Mouse (Mus musculus): Measurements from ENCODE around the gene Taok3. TPM values are rescaled to one million over a fixed set of nuclear protein-coding genes. Genes with fewer than 3 reads are reported as not detected.

The Taok3 gene
- polyA plus RNA-seq, 1 experiment from 2014 or later = 18.1 TPM

DNA sequence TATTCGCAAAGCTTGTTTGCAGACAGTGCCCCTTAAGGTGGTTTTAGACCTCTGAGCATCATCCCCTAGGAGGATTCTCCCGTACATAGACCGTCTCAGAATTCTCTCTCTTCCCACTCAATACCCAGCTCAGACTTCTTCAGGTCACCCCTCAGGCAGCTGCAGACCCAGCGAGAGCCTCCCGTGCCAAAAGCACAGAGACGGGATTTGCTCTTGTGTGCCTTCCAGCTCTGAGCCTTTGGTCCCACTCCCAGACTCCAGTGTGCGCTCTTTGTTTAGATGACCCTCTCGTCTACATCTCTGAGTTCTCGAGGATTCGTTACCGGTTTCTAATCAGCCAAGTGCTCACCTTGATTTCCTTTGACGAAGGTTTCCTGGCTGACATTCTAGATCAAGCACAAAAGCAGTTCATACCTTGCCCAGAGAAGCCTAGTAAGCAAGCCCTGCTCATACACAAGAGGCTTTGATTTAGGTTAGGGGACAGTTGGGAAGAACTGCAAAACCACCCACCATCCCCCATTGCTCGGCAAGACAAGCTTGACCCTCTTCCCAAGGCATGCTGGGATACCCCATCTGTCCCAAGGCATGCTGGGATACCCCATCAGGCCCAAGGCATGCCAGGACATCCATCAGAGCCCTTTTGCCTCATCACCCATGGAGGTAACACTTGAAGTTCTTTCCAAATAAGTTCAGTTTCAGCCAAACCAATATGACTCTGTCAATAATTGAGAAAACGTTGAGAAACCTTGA lies 48.6 kb downstream of the Taok3 start:
- 83% methylated on average over 14 of the region's 14 CpGs for WGBS
- no peak overlapping the region for H3K9ac ChIP-seq (ENCODE audit: low read depth, low read length)
- H3K36me3 ChIP-seq (ENCODE audit: control insufficient read depth, insufficient read depth, low read length) = no peaks in the 10 kb centered on the region
- H3K4me3 ChIP-seq (ENCODE audit: low read depth, low read length) = no peak overlapping the region
- H3K27me3 ChIP-seq (replicated peaks; ENCODE audit: control insufficient read depth, insufficient read depth, low read length) = no peaks in the 10 kb centered on the region
- H3K9me3 ChIP-seq (ENCODE audit: control insufficient read depth, low read length) = no peaks in the 10 kb centered on the region
- ATAC-seq (ENCODE audit: low read depth) (no peak), DNase-seq (ENCODE audit: low spot score) (no peak)
- H3K27ac ChIP-seq (replicated peaks; ENCODE audit: low read depth, low read length) = no peak overlapping the region
- no peaks in the 10 kb centered on the region for H3K4me1 ChIP-seq (ENCODE audit: control insufficient read depth, insufficient read depth, low read length)
- no peak overlapping the region for H3K4me2 ChIP-seq (ENCODE audit: low read depth, low read length)

DNA sequence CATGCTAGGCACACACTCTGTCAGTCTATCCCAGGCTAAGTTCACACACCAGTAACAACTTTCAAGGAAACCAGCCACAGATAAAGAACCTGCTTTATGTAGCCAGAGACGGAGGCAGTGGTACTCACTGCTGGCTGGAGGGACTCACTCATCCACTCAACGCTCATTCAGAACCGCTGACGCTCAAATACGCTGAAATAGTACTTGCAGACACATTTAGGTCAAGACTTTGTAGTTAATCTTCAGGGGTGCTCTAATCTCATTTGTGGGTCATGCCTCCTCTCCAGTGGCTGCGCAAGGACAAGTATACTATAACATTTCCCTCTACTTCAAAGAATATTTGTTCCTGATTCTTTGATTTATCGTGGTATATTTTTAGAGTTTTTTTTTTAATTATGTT lies 54.1 kb downstream of the Taok3 start:
- H3K27me3 ChIP-seq (replicated peaks; ENCODE audit: control insufficient read depth, insufficient read depth, low read length) = no peaks in the 10 kb centered on the region
- 92% methylated on average over 7 of the region's 7 CpGs for WGBS
- H3K4me1 ChIP-seq (ENCODE audit: control insufficient read depth, insufficient read depth, low read length) = no peaks in the 10 kb centered on the region
- no peak overlapping the region for H3K9ac ChIP-seq (ENCODE audit: low read depth, low read length)
- H3K27ac ChIP-seq (replicated peaks; ENCODE audit: low read depth, low read length) = no peak overlapping the region
- ATAC-seq (ENCODE audit: low read depth) = no peak
- H3K36me3 ChIP-seq (ENCODE audit: control insufficient read depth, insufficient read depth, low read length) = no peaks in the 10 kb centered on the region
- H3K4me3 ChIP-seq (ENCODE audit: low read depth, low read length) = no peak overlapping the region
- H3K9me3 ChIP-seq (ENCODE audit: control insufficient read depth, low read length) = no peaks in the 10 kb centered on the region
- DNase-seq (ENCODE audit: low spot score) = no peak
- H3K4me2 ChIP-seq (ENCODE audit: low read depth, low read length) = no peak overlapping the region

- WGBS = 68% methylated on average over 8 of the region's 8 CpGs
- no peak for DNase-seq (ENCODE audit: low spot score)
- H3K4me3 ChIP-seq (ENCODE audit: low read depth, low read length) = no peak overlapping the region
- no peaks in the 10 kb centered on the region for H3K36me3 ChIP-seq (ENCODE audit: control insufficient read depth, insufficient read depth, low read length)
- no peak for ATAC-seq (ENCODE audit: low read depth)
- H3K27ac ChIP-seq (replicated peaks; ENCODE audit: low read depth, low read length) = no peak overlapping the region
- no peaks in the 10 kb centered on the region for H3K27me3 ChIP-seq (replicated peaks; ENCODE audit: control insufficient read depth, insufficient read depth, low read length)
- H3K9ac ChIP-seq (ENCODE audit: low read depth, low read length) = no peak overlapping the region
- H3K9me3 ChIP-seq (ENCODE audit: control insufficient read depth, low read length) = no peaks in the 10 kb centered on the region
- H3K4me1 ChIP-seq (ENCODE audit: control insufficient read depth, insufficient read depth, low read length) = no peaks in the 10 kb centered on the region
- no peak overlapping the region for H3K4me2 ChIP-seq (ENCODE audit: low read depth, low read length)
Observed at GRCm38 (mm10) chr5:117175896-117176295, 56.0 kb downstream of the Taok3 start.

DNA sequence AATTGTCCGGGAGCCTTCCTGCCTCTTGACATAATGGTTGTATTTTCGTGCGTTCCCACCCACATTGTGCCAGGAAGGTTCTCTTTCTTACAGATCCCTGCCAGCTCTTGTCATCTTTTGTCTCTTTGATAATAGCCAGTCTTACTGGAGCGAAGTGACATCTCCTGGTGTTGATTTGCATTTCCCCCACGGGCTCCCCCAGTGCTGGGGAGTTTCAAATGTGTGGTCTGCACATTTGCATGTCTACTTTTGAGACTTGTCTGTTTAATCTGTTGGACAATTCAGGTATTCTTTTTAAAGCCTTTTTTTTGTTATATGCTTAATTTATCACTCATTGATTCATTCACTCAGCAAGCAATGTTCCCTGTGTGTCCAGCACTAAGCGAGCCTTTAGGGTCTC lies 58.1 kb downstream of the Taok3 start:
- H3K27ac ChIP-seq (replicated peaks; ENCODE audit: low read depth, low read length) = no peak overlapping the region
- H3K4me1 ChIP-seq (ENCODE audit: control insufficient read depth, insufficient read depth, low read length) = no peaks in the 10 kb centered on the region
- WGBS = 51% methylated on average over 6 of the region's 6 CpGs
- H3K27me3 ChIP-seq (replicated peaks; ENCODE audit: control insufficient read depth, insufficient read depth, low read length) = no peaks in the 10 kb centered on the region
- no peaks in the 10 kb centered on the region for H3K36me3 ChIP-seq (ENCODE audit: control insufficient read depth, insufficient read depth, low read length)
- H3K4me2 ChIP-seq (ENCODE audit: low read depth, low read length) = no peak overlapping the region
- no peak overlapping the region for H3K4me3 ChIP-seq (ENCODE audit: low read depth, low read length)
- no peaks in the 10 kb centered on the region for H3K9me3 ChIP-seq (ENCODE audit: control insufficient read depth, low read length)
- DNase-seq (ENCODE audit: low spot score) (no peak), ATAC-seq (ENCODE audit: low read depth) (no peak)
- H3K9ac ChIP-seq (ENCODE audit: low read depth, low read length) = no peak overlapping the region

DNA sequence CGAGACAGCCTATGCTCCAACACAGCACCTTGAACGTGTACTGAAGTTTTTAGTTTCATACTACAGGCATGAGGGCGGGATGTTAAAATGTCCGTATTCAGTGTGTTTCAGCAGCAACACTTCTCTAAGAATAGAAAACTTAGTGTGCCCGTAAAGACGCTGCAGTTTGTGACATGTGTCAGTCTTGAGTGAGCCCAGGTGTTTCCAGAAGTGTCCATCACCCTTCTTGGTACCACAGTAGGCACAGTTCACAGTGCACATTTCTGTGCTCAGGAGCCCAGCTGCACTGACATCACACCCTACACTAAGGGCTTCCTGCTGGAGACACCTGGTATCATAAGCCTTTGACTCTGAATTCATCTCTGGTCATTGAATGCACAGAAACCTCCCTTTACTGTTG lies 58.6 kb downstream of the Taok3 start:
- Histone ChIP-seq H3K36me3 (ENCODE audit: control insufficient read depth, insufficient read depth, low read length) (no peaks in the 10 kb centered on the region), H3K4me1 (ENCODE audit: control insufficient read depth, insufficient read depth, low read length) (no peaks in the 10 kb centered on the region), H3K9me3 (ENCODE audit: control insufficient read depth, low read length) (no peaks in the 10 kb centered on the region), H3K27ac (replicated peaks; ENCODE audit: low read depth, low read length) (no peak overlapping the region), H3K4me3 (ENCODE audit: low read depth, low read length) (no peak overlapping the region), H3K9ac (ENCODE audit: low read depth, low read length) (no peak overlapping the region), H3K27me3 (replicated peaks; ENCODE audit: control insufficient read depth, insufficient read depth, low read length) (no peaks in the 10 kb centered on the region), H3K4me2 (ENCODE audit: low read depth, low read length) (no peak overlapping the region)
- 43% methylated on average over 6 of the region's 6 CpGs for WGBS
- ATAC-seq (ENCODE audit: low read depth) (no peak), DNase-seq (ENCODE audit: low spot score) (no peak)

GRCm38 (mm10) chr5:117181921-117182320 lies 62.0 kb downstream of the Taok3 start:
- Histone ChIP-seq H3K4me3 (ENCODE audit: low read depth, low read length) (no peak overlapping the region), H3K9ac (ENCODE audit: low read depth, low read length) (no peak overlapping the region), H3K36me3 (ENCODE audit: control insufficient read depth, insufficient read depth, low read length) (peaks cover 4% of the 10 kb centered on the region; the same call in 1 of the 2 replicates), H3K9me3 (ENCODE audit: control insufficient read depth, low read length) (peaks cover 3% of the 10 kb centered on the region; the same call in 1 of the 2 replicates), H3K4me2 (ENCODE audit: low read depth, low read length) (no peak overlapping the region), H3K27ac (replicated peaks; ENCODE audit: low read depth, low read length) (no peak overlapping the region), H3K4me1 (ENCODE audit: control insufficient read depth, insufficient read depth, low read length) (no peaks in the 10 kb centered on the region), H3K27me3 (replicated peaks; ENCODE audit: control insufficient read depth, insufficient read depth, low read length) (no peaks in the 10 kb centered on the region)
- no peak for DNase-seq (ENCODE audit: low spot score)
- no peak for ATAC-seq (ENCODE audit: low read depth)
- WGBS = 70% methylated on average over 5 of the region's 5 CpGs

DNA sequence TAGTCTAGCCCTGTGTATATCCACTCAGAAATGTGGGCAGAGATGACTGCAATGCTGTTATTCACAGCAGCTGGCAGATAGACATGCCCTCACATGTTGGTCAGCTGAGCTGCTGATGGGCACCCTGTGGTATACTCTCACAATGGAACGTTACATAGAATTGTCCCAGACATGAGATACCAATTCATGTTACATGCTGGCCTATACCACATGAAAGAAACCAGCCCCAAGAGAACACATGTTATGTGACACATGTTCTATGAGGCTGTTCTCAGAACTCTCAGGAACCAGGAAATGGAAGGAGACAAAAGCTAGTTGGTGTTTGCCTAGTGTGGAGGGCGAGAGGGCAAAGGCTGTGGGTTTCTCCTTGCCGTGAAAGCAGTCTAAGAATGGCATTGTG lies 62.5 kb downstream of the Taok3 start:
- ATAC-seq (ENCODE audit: low read depth) (no peak), DNase-seq (ENCODE audit: low spot score) (no peak)
- Histone ChIP-seq H3K4me2 (ENCODE audit: low read depth, low read length) (no peak overlapping the region), H3K4me1 (ENCODE audit: control insufficient read depth, insufficient read depth, low read length) (no peaks in the 10 kb centered on the region), H3K27me3 (replicated peaks; ENCODE audit: control insufficient read depth, insufficient read depth, low read length) (no peaks in the 10 kb centered on the region), H3K36me3 (ENCODE audit: control insufficient read depth, insufficient read depth, low read length) (peaks cover 4% of the 10 kb centered on the region; the same call in 1 of the 2 replicates), H3K27ac (replicated peaks; ENCODE audit: low read depth, low read length) (no peak overlapping the region), H3K9ac (ENCODE audit: low read depth, low read length) (no peak overlapping the region), H3K9me3 (ENCODE audit: control insufficient read depth, low read length) (peaks cover 3% of the 10 kb centered on the region; the same call in 1 of the 2 replicates), H3K4me3 (ENCODE audit: low read depth, low read length) (no peak overlapping the region)
- WGBS = 60% methylated on average over 3 of the region's 3 CpGs

- no peak overlapping the region for H3K27ac ChIP-seq (replicated peaks; ENCODE audit: low read depth, low read length)
- ATAC-seq (ENCODE audit: low read depth) (no peak), DNase-seq (ENCODE audit: low spot score) (no peak)
- H3K4me2 ChIP-seq (ENCODE audit: low read depth, low read length) = no peak overlapping the region
- no peaks in the 10 kb centered on the region for H3K27me3 ChIP-seq (replicated peaks; ENCODE audit: control insufficient read depth, insufficient read depth, low read length)
- peaks cover 3% of the 10 kb centered on the region; the same call in 1 of the 2 replicates for H3K9me3 ChIP-seq (ENCODE audit: control insufficient read depth, low read length)
- no peaks in the 10 kb centered on the region for H3K4me1 ChIP-seq (ENCODE audit: control insufficient read depth, insufficient read depth, low read length)
- no peak overlapping the region for H3K4me3 ChIP-seq (ENCODE audit: low read depth, low read length)
- no peak overlapping the region for H3K9ac ChIP-seq (ENCODE audit: low read depth, low read length)
- WGBS = 84% methylated on average over 6 of the region's 6 CpGs
- H3K36me3 ChIP-seq (ENCODE audit: control insufficient read depth, insufficient read depth, low read length) = peaks cover 4% of the 10 kb centered on the region; the same call in 1 of the 2 replicates
Observed at GRCm38 (mm10) chr5:117184832-117185231, 64.9 kb downstream of the Taok3 start.

GRCm38 (mm10) chr5:117185673-117186072 lies 65.7 kb downstream of the Taok3 start:
- H3K27ac ChIP-seq (replicated peaks; ENCODE audit: low read depth, low read length) = no peak overlapping the region
- H3K36me3 ChIP-seq (ENCODE audit: control insufficient read depth, insufficient read depth, low read length) = peaks cover 4% of the 10 kb centered on the region; the same call in 1 of the 2 replicates
- no peak overlapping the region for H3K9ac ChIP-seq (ENCODE audit: low read depth, low read length)
- WGBS = 89% methylated on average over 7 of the region's 7 CpGs
- DNase-seq (ENCODE audit: low spot score) = no peak
- peaks cover 3% of the 10 kb centered on the region; the same call in 1 of the 2 replicates for H3K9me3 ChIP-seq (ENCODE audit: control insufficient read depth, low read length)
- H3K4me3 ChIP-seq (ENCODE audit: low read depth, low read length) = no peak overlapping the region
- H3K4me2 ChIP-seq (ENCODE audit: low read depth, low read length) = no peak overlapping the region
- no peak for ATAC-seq (ENCODE audit: low read depth)
- no peaks in the 10 kb centered on the region for H3K27me3 ChIP-seq (replicated peaks; ENCODE audit: control insufficient read depth, insufficient read depth, low read length)
- H3K4me1 ChIP-seq (ENCODE audit: control insufficient read depth, insufficient read depth, low read length) = no peaks in the 10 kb centered on the region

Measured in embryonic facial prominence, embryonic 14.5 days (tissue).